ENCODE assay signal across 10 mouse cellular contexts in the genomic region with DNA sequence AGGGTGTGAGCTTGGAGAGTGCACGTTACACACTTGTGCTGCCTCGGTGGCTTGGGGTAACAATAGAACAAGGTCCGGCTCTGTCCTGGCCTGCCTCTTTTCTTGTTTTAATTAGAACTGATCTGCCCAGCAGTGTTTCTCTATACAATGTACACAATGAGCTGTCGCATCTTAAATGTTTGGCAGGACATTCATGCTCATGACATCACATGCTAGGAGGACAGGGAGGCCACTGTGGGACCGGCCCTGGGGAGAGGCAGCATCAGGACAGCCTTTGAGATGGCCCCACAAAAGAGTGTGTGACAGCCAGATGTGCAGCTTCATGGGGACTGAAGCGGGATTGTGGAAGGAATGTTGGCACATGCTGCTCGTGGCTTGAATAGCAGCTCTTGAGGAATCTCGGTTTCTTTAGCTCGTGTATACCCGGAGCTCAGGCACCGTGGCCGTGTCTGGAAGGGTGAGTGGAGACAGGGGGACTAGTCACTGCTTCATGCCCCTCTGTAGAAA. TPM values are rescaled to one million over a fixed set of nuclear protein-coding genes. Genes with fewer than 3 reads are reported as not detected.
DNase-seq lines count a peak whose midpoint lies in the region.
"Had no signal": no experiment of that assay in that cellular context is flagged by ENCODE, and none has a peak within 500 bp of the region (broad histone marks: within the 10 kb centered on the region; RNA-seq: fewer than 3 reads in every experiment).

No protein-coding gene starts in this region.

- peak; percentile 88 for DNase-seq in heart, adult 11 months
- no peak for DNase-seq in heart, adult 8-10 months (ENCODE audit: low spot score)
- DNase-seq in right cerebral cortex, adult 18-20 months, result peak; percentile 61
- no peak for DNase-seq in right cerebral cortex, postnatal 25 days
- peak; percentile 14 to 16 for DNase-seq in left cerebral cortex, adult 18-20 months (ENCODE audit: low spot score in 2 of 2)
- DNase-seq in telencephalon, adult 2 months (ENCODE audit: low read depth, low spot score), result peak; percentile 85
- no peak for DNase-seq in urinary bladder, adult 2 months (ENCODE audit: low spot score)
- DNase-seq in urinary bladder, postnatal 10 days (ENCODE audit: low spot score), result no peak
- DNase-seq: adrenal gland, adult 8-10 months; gastrocnemius, postnatal 25 days had no signal

RNA-seq across cellular contexts. Expression of a gene that starts 16.7 kb away (rescaled TPM):
- total RNA-seq in heart, adult 8-10 months (2022), result under 1 TPM; 0.37 to 0.47 (median 0.42) TPM
- total RNA-seq in left cerebral cortex, adult 18-20 months (2021), result 10 to 100 TPM; 49.0 to 68.5 TPM
- 0.91 and 1.5 TPM in 2 replicates for polyA plus RNA-seq in urinary bladder, adult 2 months (2012; rRNA removed)

Comparison
In these comparisons a context has a peak if more than half of its experiments do, and no peak if none do; other contexts are left out.
1. DNase-seq: peak in heart, adult 11 months (single experiment), right cerebral cortex, adult 18-20 months (single experiment), left cerebral cortex, adult 18-20 months (2 of 2) and telencephalon, adult 2 months (single experiment); none in heart, adult 8-10 months (single experiment), right cerebral cortex, postnatal 25 days (single experiment), urinary bladder, adult 2 months (single experiment) and urinary bladder, postnatal 10 days (single experiment).
2. RNA of a gene that starts 16.7 kb away (total RNA-seq): 49.0 to 68.5 TPM in left cerebral cortex, adult 18-20 months; 0.37 to 0.47 TPM in heart, adult 8-10 months; every median in the first group is over 10 times any median in the second.